Mouse (Mus musculus): ENCODE measurements at regions not wholly inside any gene's neighbourhood (a gene's known extent, or its start where the extent isn't known, plus 50 kb on each side); places are given as distances from the start of the nearest gene placed in this dataset.

- in situ Hi-C loops (cut with MboI, MseI), result no loop called here
Observed at GRCm38 (mm10) chr14:112142668-112143067, 467.8 kb downstream of the Slitrk5 start.

GRCm38 (mm10) chr14:112153950-112154349, 479.1 kb downstream of the Slitrk5 start:
- in situ Hi-C loops (cut with MboI, MseI), result loop anchor here (10.0 kb wide), 1 partner anchor 421 kb away; no protein-coding TSS in a partner anchor
